Mouse (Mus musculus): ENCODE data around the gene Ren1. TPM values are rescaled to one million over a fixed set of nuclear protein-coding genes. Genes with fewer than 3 reads are reported as not detected.
"Not testable (repeated sequence)": the region's sequence is repeated elsewhere in the genome, so short reads cannot be mapped to it uniquely, and the experiment has no call there.

Gene Ren1
- polyA plus RNA-seq, 1 experiment from 2014 or later = 0.11 TPM

- H3K27ac ChIP-seq = no peak overlapping the region
- H3K9me3 ChIP-seq = no peaks in the 10 kb centered on the region
- WGBS = 46% methylated on average over 5 of the region's 5 CpGs
- no peaks in the 10 kb centered on the region for H3K36me3 ChIP-seq
- peaks cover 2% of the 10 kb centered on the region; the same call in 1 of the 2 replicates for H3K27me3 ChIP-seq (replicated peaks)
- no peak for ATAC-seq (ENCODE audit: low FRiP score, low read depth)
- H3K4me3 ChIP-seq = no peak overlapping the region
- no peak overlapping the region for H3K4me2 ChIP-seq (replicated peaks)
- no peak overlapping the region for H3K9ac ChIP-seq
- H3K4me1 ChIP-seq = 0 out of 2 replicates have a peak, but pooled peaks cover 4% of the 10 kb centered on the region
Observed at GRCm38 (mm10) chr1:133323333-133323732, 27.0 kb upstream of the Ren1 start.

DNA sequence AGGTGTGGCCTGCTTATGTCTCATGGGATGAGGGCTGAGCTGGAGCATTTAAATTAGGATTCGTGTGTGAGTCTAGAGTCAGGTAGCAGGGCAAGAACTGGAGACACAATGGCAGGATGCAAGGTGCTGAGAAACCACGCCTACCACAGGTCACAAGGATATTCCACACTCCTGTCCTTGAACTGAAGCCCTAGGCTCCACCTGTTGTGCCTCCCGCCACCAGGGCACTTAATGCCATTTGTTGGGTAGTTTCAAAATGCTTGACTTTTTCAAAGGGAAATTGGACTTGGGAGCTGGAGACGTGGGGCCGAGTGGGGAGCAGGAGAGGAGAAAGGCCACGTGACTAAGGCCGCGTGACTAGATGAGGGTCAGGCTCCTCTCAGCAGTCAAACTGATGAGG, 24.4 kb upstream of the Ren1 start:
- no peaks in the 10 kb centered on the region for H3K36me3 ChIP-seq
- no peak overlapping the region for H3K9ac ChIP-seq
- no peaks in the 10 kb centered on the region for H3K9me3 ChIP-seq
- H3K27me3 ChIP-seq (replicated peaks) = peaks cover 22% of the 10 kb centered on the region
- no peak overlapping the region for H3K4me3 ChIP-seq
- 77% methylated on average over 8 of the region's 8 CpGs for WGBS
- H3K4me1 ChIP-seq = peaks cover 19% of the 10 kb centered on the region
- H3K27ac ChIP-seq = no peak overlapping the region
- H3K4me2 ChIP-seq (replicated peaks) = no peak overlapping the region
- ATAC-seq (ENCODE audit: low FRiP score, low read depth) = no peak

DNA sequence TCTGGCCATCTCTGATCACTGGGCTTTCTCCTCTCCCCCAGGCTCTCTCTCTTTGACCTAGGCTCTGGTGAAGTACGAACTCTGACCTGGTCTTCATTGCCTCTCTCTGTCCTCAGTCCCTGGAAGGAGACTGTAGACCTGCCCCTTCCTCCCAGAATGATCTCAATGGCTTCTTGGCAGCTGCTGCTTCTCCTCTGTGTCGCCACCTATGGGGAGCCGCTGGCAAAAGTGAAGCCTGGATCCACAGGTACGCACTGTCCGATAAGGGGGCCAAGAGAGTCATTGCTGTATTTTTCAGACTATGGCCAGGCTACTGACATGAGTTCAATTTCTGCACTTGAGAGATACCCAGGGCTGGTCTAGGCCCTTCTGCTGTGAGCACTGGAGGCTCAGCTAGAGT, 23.2 kb upstream of the Ren1 start:
- 71% methylated on average over 5 of the region's 5 CpGs for WGBS
- no peak for ATAC-seq (ENCODE audit: low FRiP score, low read depth)

GRCm38 (mm10) chr1:133328299-133328795, 22.0 kb upstream of the Ren1 start:
- Histone ChIP-seq H3K36me3 (no peaks in the 10 kb centered on the region), H3K27ac (no peak overlapping the region), H3K4me1 (peaks cover 20% of the 10 kb centered on the region), H3K27me3 (replicated peaks) (peaks cover 25% of the 10 kb centered on the region), H3K4me3 (no peak overlapping the region), H3K4me2 (replicated peaks) (no peak overlapping the region), H3K9me3 (no peaks in the 10 kb centered on the region), H3K9ac (no peak overlapping the region)
- no peak for ATAC-seq (ENCODE audit: low FRiP score, low read depth)
- 57% methylated on average over 6 of the region's 6 CpGs for WGBS

More for the DNA sequence above, 23.2 kb upstream of the Ren1 start:
- Histone ChIP-seq H3K4me3 (no peak overlapping the region), H3K4me1 (peaks cover 22% of the 10 kb centered on the region), H3K9me3 (no peaks in the 10 kb centered on the region), H3K36me3 (no peaks in the 10 kb centered on the region), H3K27ac (no peak overlapping the region), H3K27me3 (replicated peaks) (peaks cover 25% of the 10 kb centered on the region), H3K4me2 (replicated peaks) (no peak overlapping the region), H3K9ac (no peak overlapping the region)

GRCm38 (mm10) chr1:133328896-133329637, 21.2 kb upstream of the Ren1 start:
- Histone ChIP-seq H3K9ac (peak overlapping the region; percentile 38; the same call in 1 of the 2 replicates), H3K4me3 (peak overlapping the region; percentile 32), H3K4me1 (peaks cover 20% of the 10 kb centered on the region), H3K27ac (no peak overlapping the region), H3K36me3 (no peaks in the 10 kb centered on the region), H3K4me2 (replicated peaks) (peak overlapping the region; percentile 67), H3K27me3 (replicated peaks) (peaks cover 25% of the 10 kb centered on the region), H3K9me3 (no peaks in the 10 kb centered on the region)
- no peak for ATAC-seq (ENCODE audit: low FRiP score, low read depth)
- WGBS = 8% methylated on average over 34 of the region's 34 CpGs

- peaks cover 25% of the 10 kb centered on the region for H3K27me3 ChIP-seq (replicated peaks)
- no peak for ATAC-seq (ENCODE audit: low FRiP score, low read depth)
- 17% methylated on average over 7 of the region's 7 CpGs for WGBS
Observed at GRCm38 (mm10) chr1:133329638-133329964, 20.7 kb upstream of the Ren1 start.

DNA sequence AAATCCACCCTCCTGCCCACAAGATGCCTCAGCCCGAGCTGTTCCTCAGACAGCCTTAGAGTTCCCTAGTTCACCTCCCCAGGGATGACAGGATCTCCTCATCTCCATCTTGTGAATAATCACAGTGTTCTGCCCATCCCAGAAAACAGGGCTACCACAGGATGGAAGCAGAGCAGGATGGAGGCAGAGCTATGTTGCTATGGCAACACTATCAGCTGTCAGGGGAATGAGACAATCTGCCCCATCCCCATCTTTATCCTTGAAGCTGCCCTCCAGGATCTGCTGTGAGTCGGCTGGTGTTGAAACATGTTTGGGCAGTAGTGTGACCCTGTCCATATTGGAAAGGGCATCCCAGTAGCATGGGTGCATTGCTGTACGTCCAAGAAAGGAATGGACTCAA, 19.2 kb upstream of the Ren1 start:
- no peak overlapping the region for H3K27ac ChIP-seq
- 0 out of 2 replicates have a peak, but pooled peaks have one; percentile 44 for ATAC-seq (ENCODE audit: low FRiP score, low read depth)

More at GRCm38 (mm10) chr1:133329638-133329964, 20.7 kb upstream of the Ren1 start:
- Histone ChIP-seq H3K4me2 (replicated peaks) (peak overlapping the region; percentile 67), H3K27ac (no peak overlapping the region), H3K4me1 (peaks cover 20% of the 10 kb centered on the region), H3K9me3 (no peaks in the 10 kb centered on the region), H3K9ac (peak overlapping the region; percentile 38; the same call in 1 of the 2 replicates), H3K4me3 (peak overlapping the region; percentile 32), H3K36me3 (no peaks in the 10 kb centered on the region)

GRCm38 (mm10) chr1:133332656-133333430, 17.5 kb upstream of the Ren1 start:
- H3K27me3 ChIP-seq (replicated peaks) = peaks cover 24% of the 10 kb centered on the region
- H3K4me2 ChIP-seq (replicated peaks) = no peak overlapping the region
- H3K4me3 ChIP-seq = no peak overlapping the region
- no peak for ATAC-seq (ENCODE audit: low FRiP score, low read depth)
- no peak overlapping the region for H3K9ac ChIP-seq
- H3K9me3 ChIP-seq = no peaks in the 10 kb centered on the region
- no peak overlapping the region for H3K27ac ChIP-seq
- WGBS = 93% methylated on average over 11 of the region's 11 CpGs
- no peaks in the 10 kb centered on the region for H3K36me3 ChIP-seq
- H3K4me1 ChIP-seq = peaks cover 18% of the 10 kb centered on the region

More for the DNA sequence above, 19.2 kb upstream of the Ren1 start:
- H3K9ac ChIP-seq = no peak overlapping the region
- no peaks in the 10 kb centered on the region for H3K9me3 ChIP-seq
- 54% methylated on average over 3 of the region's 3 CpGs for WGBS
- H3K4me1 ChIP-seq = peaks cover 18% of the 10 kb centered on the region
- peaks cover 25% of the 10 kb centered on the region for H3K27me3 ChIP-seq (replicated peaks)
- H3K4me3 ChIP-seq = no peak overlapping the region
- H3K4me2 ChIP-seq (replicated peaks) = no peak overlapping the region
- no peaks in the 10 kb centered on the region for H3K36me3 ChIP-seq

- peaks cover 16% of the 10 kb centered on the region for H3K4me1 ChIP-seq
- no peak overlapping the region for H3K27ac ChIP-seq
- H3K27me3 ChIP-seq (replicated peaks) = peaks cover 21% of the 10 kb centered on the region
- ATAC-seq (ENCODE audit: low FRiP score, low read depth) = no peak
- WGBS = 71% methylated on average over 6 of the region's 6 CpGs
- H3K4me2 ChIP-seq (replicated peaks) = no peak overlapping the region
- no peak overlapping the region for H3K4me3 ChIP-seq
- no peaks in the 10 kb centered on the region for H3K36me3 ChIP-seq
- H3K9ac ChIP-seq = no peak overlapping the region
- H3K9me3 ChIP-seq = no peaks in the 10 kb centered on the region
Observed at GRCm38 (mm10) chr1:133333937-133334336, 16.4 kb upstream of the Ren1 start.

- not testable (repeated sequence) for ATAC-seq (ENCODE audit: low FRiP score, low read depth); H3K4me2 ChIP-seq (replicated peaks); H3K9me3 ChIP-seq; H3K27me3 ChIP-seq (replicated peaks); H3K4me1 ChIP-seq; H3K9ac ChIP-seq; H3K4me3 ChIP-seq; H3K27ac ChIP-seq; H3K36me3 ChIP-seq
- WGBS = 64% methylated on average over 1 of the region's 1 CpGs
Observed at GRCm38 (mm10) chr1:133340403-133340802, 9.9 kb upstream of the Ren1 start.

GRCm38 (mm10) chr1:133344357-133344756, 6.0 kb upstream of the Ren1 start:
- Histone ChIP-seq H3K4me2 (replicated peaks) (no peak overlapping the region), H3K27me3 (replicated peaks) (no peaks in the 10 kb centered on the region), H3K9me3 (no peaks in the 10 kb centered on the region), H3K36me3 (no peaks in the 10 kb centered on the region), H3K27ac (no peak overlapping the region), H3K9ac (no peak overlapping the region), H3K4me3 (no peak overlapping the region), H3K4me1 (no peaks in the 10 kb centered on the region)
- no peak for ATAC-seq (ENCODE audit: low FRiP score, low read depth)
- WGBS = 87% methylated on average over 2 of the region's 2 CpGs

GRCm38 (mm10) chr1:133346531-133346930, 3.8 kb upstream of the Ren1 start:
- Histone ChIP-seq H3K27ac (no peak overlapping the region), H3K9ac (no peak overlapping the region), H3K9me3 (no peaks in the 10 kb centered on the region), H3K4me1 (no peaks in the 10 kb centered on the region; the same call in 1 of the 2 replicates), H3K4me3 (no peak overlapping the region), H3K36me3 (no peaks in the 10 kb centered on the region), H3K4me2 (replicated peaks) (no peak overlapping the region), H3K27me3 (replicated peaks) (no peaks in the 10 kb centered on the region)
- ATAC-seq (ENCODE audit: low FRiP score, low read depth) = no peak
- WGBS = 87% methylated on average over 9 of the region's 9 CpGs

All from neural tube, embryonic 12.5 days (tissue).